Mouse (Mus musculus): ENCODE data around the gene Dhx16. TPM values are rescaled to one million over a fixed set of nuclear protein-coding genes. Genes with fewer than 3 reads are reported as not detected.

Gene Dhx16
- 103 to 128 TPM (median 115 TPM) in 4 replicates for total RNA-seq (2023; ENCODE audit: inconsistent age)

GRCm38 (mm10) chr17:35879245-35880057 lies at the start of gene Dhx16:
TSS of gene Dhx16 (plus strand) at chr17:35879819.

GRCm38 (mm10) chr17:35838122-35838544 lies 41.5 kb upstream of the Dhx16 start, which contains the start of gene Tubb5:
TSS of gene Tubb5 (minus strand) at chr17:35838306.

GRCm38 (mm10) chr17:35841076-35841950 lies 38.3 kb upstream of the Dhx16 start, which contains the start of gene Mdc1:
TSS of gene Mdc1 (plus strand) at chr17:35841515.

GRCm38 (mm10) chr17:35861198-35861857 lies 18.3 kb upstream of the Dhx16 start, which contains the start of gene Nrm:
TSS of gene Nrm (plus strand) at chr17:35861318.

GRCm38 (mm10) chr17:35865481-35866280 lies 13.9 kb upstream of the Dhx16 start, which contains the start of gene Ppp1r18:
TSS of gene Ppp1r18 (plus strand) at chr17:35865593.

GRCm38 (mm10) chr17:35896781-35897643 lies 17.4 kb downstream of the Dhx16 start, which contains the start of gene 2310061I04Rik:
TSS of gene 2310061I04Rik (minus strand) at chr17:35897431.

GRCm38 (mm10) chr17:35909919-35910369 lies 30.3 kb downstream of the Dhx16 start, which contains the start of gene Atat1:
TSS of gene Atat1 (minus strand) at chr17:35910075.

GRCm38 (mm10) chr17:35916297-35917142 lies 36.9 kb downstream of the Dhx16 start, which contains the start of the genes Mrps18b and Ppp1r10:
TSS of gene Mrps18b (minus strand) at chr17:35916389.
TSS of gene Ppp1r10 (plus strand) at chr17:35916434.

Other genes with a start within 250 kb of the Dhx16 start
- gene Mucl3, start 236.1 kb upstream of the Dhx16 start, total RNA-seq (2023; ENCODE audit: inconsistent age): not detected in 4 replicates
- gene Vars2, start 212.2 kb upstream of the Dhx16 start, total RNA-seq (2023; ENCODE audit: inconsistent age): 43.2 to 67.6 TPM (median 49.8 TPM) in 4 replicates
- 17.9 to 21.2 TPM (median 19.8 TPM) in 4 replicates for gene Gtf2h4, start 206.1 kb upstream of the Dhx16 start, total RNA-seq (2023; ENCODE audit: inconsistent age)
- not detected in 4 replicates for gene Ddr1, start 175.2 kb upstream of the Dhx16 start, total RNA-seq (2023; ENCODE audit: inconsistent age)
- gene Ier3, start 58.1 kb upstream of the Dhx16 start, total RNA-seq (2023; ENCODE audit: inconsistent age): 0.63 to 0.99 TPM (median 0.78 TPM) in 3 of 4 replicates, not detected in the other
- 16.0 to 20.9 TPM (median 18.6 TPM) in 4 replicates for gene Flot1, start 56.6 kb upstream of the Dhx16 start, total RNA-seq (2023; ENCODE audit: inconsistent age)
- gene Tubb5, start 41.5 kb upstream of the Dhx16 start, total RNA-seq (2023; ENCODE audit: inconsistent age): 262 to 275 TPM (median 274 TPM) in 4 replicates
- gene Mdc1, start 38.3 kb upstream of the Dhx16 start, total RNA-seq (2023; ENCODE audit: inconsistent age): 71.4 to 86.6 TPM (median 79.7 TPM) in 4 replicates
- gene Nrm, start 18.5 kb upstream of the Dhx16 start, total RNA-seq (2023; ENCODE audit: inconsistent age): 80.2 to 95.7 TPM (median 86.5 TPM) in 4 replicates
- gene Ppp1r18, start 14.2 kb upstream of the Dhx16 start, total RNA-seq (2023; ENCODE audit: inconsistent age): 209 to 233 TPM (median 217 TPM) in 4 replicates
- 16.2 to 22.4 TPM (median 19.8 TPM) in 4 replicates for gene 2310061I04Rik, start 17.6 kb downstream of the Dhx16 start, total RNA-seq (2023; ENCODE audit: inconsistent age)
- gene Atat1, start 30.3 kb downstream of the Dhx16 start, total RNA-seq (2023; ENCODE audit: inconsistent age): 14.7 to 21.4 TPM (median 18.2 TPM) in 4 replicates
- 69.7 to 78.6 TPM (median 73.2 TPM) in 4 replicates for gene Mrps18b, start 36.6 kb downstream of the Dhx16 start, total RNA-seq (2023; ENCODE audit: inconsistent age)
- gene Ppp1r10, start 36.6 kb downstream of the Dhx16 start, total RNA-seq (2023; ENCODE audit: inconsistent age): 159 to 172 TPM (median 168 TPM) in 4 replicates
- 114 to 128 TPM (median 125 TPM) in 4 replicates for gene Abcf1, start 89.9 kb downstream of the Dhx16 start, total RNA-seq (2023; ENCODE audit: inconsistent age)
- 72.2 to 88.6 TPM (median 80.9 TPM) in 4 replicates for gene Gnl1, start 100.0 kb downstream of the Dhx16 start, total RNA-seq (2023; ENCODE audit: inconsistent age)
- 83.4 to 98.8 TPM (median 91.2 TPM) in 4 replicates for gene Prr3, start 100.4 kb downstream of the Dhx16 start, total RNA-seq (2023; ENCODE audit: inconsistent age)
- gene H2-T24, start 140.7 kb downstream of the Dhx16 start, total RNA-seq (2023; ENCODE audit: inconsistent age): 41.2 to 56.0 TPM (median 48.9 TPM) in 4 replicates
- gene H2-T23, start 153.0 kb downstream of the Dhx16 start, total RNA-seq (2023; ENCODE audit: inconsistent age): 313 to 352 TPM (median 345 TPM) in 4 replicates
- 87.9 to 100 TPM (median 90.8 TPM) in 4 replicates for gene H2-T22, start 162.9 kb downstream of the Dhx16 start, total RNA-seq (2023; ENCODE audit: inconsistent age)
- 0.35 to 1.7 TPM (median 0.96 TPM) in 3 of 4 replicates, not detected in the other for gene Gm6034, start 163.1 kb downstream of the Dhx16 start, total RNA-seq (2023; ENCODE audit: inconsistent age)
- gene Gm11127, start 178.6 kb downstream of the Dhx16 start, total RNA-seq (2023; ENCODE audit: inconsistent age): 58.1 to 68.2 TPM (median 65.7 TPM) in 4 replicates
- gene Gm19684, start 241.9 kb downstream of the Dhx16 start, total RNA-seq (2023; ENCODE audit: inconsistent age): 0.70 to 2.7 TPM (median 2.0 TPM) in 4 replicates
- 15.0 to 19.5 TPM (median 18.6 TPM) in 4 replicates for gene Gm7030, start 249.6 kb downstream of the Dhx16 start, total RNA-seq (2023; ENCODE audit: inconsistent age)

Measured in B cell, adult (primary cell).